Mouse (Mus musculus): ENCODE data around the gene Olfr796. TPM values are rescaled to one million over a fixed set of nuclear protein-coding genes. Genes with fewer than 3 reads are reported as not detected.

The Olfr796 gene
- polyA plus RNA-seq (2015; fragmentation: Nextera tagmentation; extraction: Ambion mirVana) = not detected in 2 replicates

- Histone ChIP-seq H3K4me2 (no peak within 1 kb of the TSS), H3K9me3 (no peaks in the 10 kb centered on the region), H3K4me1 (no peaks in the 10 kb centered on the region), H3K27me3 (replicated peaks) (no peaks in the 10 kb centered on the region), H3K9ac (no peak within 1 kb of the TSS), H3K27ac (no peak within 1 kb of the TSS), H3K4me3 (replicated peaks) (no peak within 1 kb of the TSS), H3K36me3 (no peaks in the 10 kb centered on the region)
- ATAC-seq (ENCODE audit: insufficient read depth, low FRiP score, low read depth) = no peak
- WGBS = 92% methylated on average over 1 of the region's 1 CpGs
Observed at GRCm38 (mm10) chr10:129612470-129612869, at the start of gene Olfr796. TSS of gene Olfr796 (minus strand) at chr10:129612570.

GRCm38 (mm10) chr10:129657394-129657793 is 45.0 kb upstream of the Olfr796 start, which contains the start of gene Olfr800:
TSS of gene Olfr800 (plus strand) at chr10:129657694.
- no peaks in the 10 kb centered on the region for H3K27me3 ChIP-seq (replicated peaks)
- no peaks in the 10 kb centered on the region for H3K9me3 ChIP-seq
- no peaks in the 10 kb centered on the region for H3K4me1 ChIP-seq
- no peak within 1 kb of the TSS for H3K4me3 ChIP-seq (replicated peaks)
- H3K36me3 ChIP-seq = no peaks in the 10 kb centered on the region
- no peak within 1 kb of the TSS for H3K9ac ChIP-seq
- no peak within 1 kb of the TSS for H3K27ac ChIP-seq
- no peak for ATAC-seq (ENCODE audit: insufficient read depth, low FRiP score, low read depth)
- H3K4me2 ChIP-seq = no peak within 1 kb of the TSS

- no peaks in the 10 kb centered on the region for H3K4me1 ChIP-seq
- no peak overlapping the region for H3K9ac ChIP-seq
- H3K27ac ChIP-seq = no peak overlapping the region
- H3K4me2 ChIP-seq = no peak overlapping the region
- no peaks in the 10 kb centered on the region for H3K9me3 ChIP-seq
- no peak overlapping the region for H3K4me3 ChIP-seq (replicated peaks)
- 70% methylated on average over 1 of the region's 1 CpGs for WGBS
- no peaks in the 10 kb centered on the region for H3K27me3 ChIP-seq (replicated peaks)
- no peak for ATAC-seq (ENCODE audit: insufficient read depth, low FRiP score, low read depth)
- H3K36me3 ChIP-seq = no peaks in the 10 kb centered on the region
Observed at GRCm38 (mm10) chr10:129651763-129652162, 39.4 kb upstream of the Olfr796 start.

- Histone ChIP-seq H3K4me3 (replicated peaks) (no peak within 1 kb of the TSS), H3K36me3 (no peaks in the 10 kb centered on the region), H3K27me3 (replicated peaks) (no peaks in the 10 kb centered on the region), H3K27ac (no peak within 1 kb of the TSS), H3K9ac (no peak within 1 kb of the TSS), H3K4me1 (no peaks in the 10 kb centered on the region), H3K9me3 (no peaks in the 10 kb centered on the region), H3K4me2 (no peak within 1 kb of the TSS)
- ATAC-seq (ENCODE audit: insufficient read depth, low FRiP score, low read depth) = no peak
- 24% methylated on average over 1 of the region's 1 CpGs for WGBS
Observed at GRCm38 (mm10) chr10:129637184-129637583, 24.8 kb upstream of the Olfr796 start, which contains the start of gene Olfr799. TSS of gene Olfr799 (plus strand) at chr10:129637484.

GRCm38 (mm10) chr10:129627834-129628233 is 15.5 kb upstream of the Olfr796 start, which contains the start of gene Olfr798:
TSS of gene Olfr798 (minus strand) at chr10:129627934.
- Histone ChIP-seq H3K36me3 (no peaks in the 10 kb centered on the region), H3K9ac (no peak within 1 kb of the TSS), H3K27me3 (replicated peaks) (no peaks in the 10 kb centered on the region), H3K4me3 (replicated peaks) (no peak within 1 kb of the TSS), H3K4me2 (no peak within 1 kb of the TSS), H3K9me3 (no peaks in the 10 kb centered on the region), H3K4me1 (no peaks in the 10 kb centered on the region), H3K27ac (no peak within 1 kb of the TSS)
- no peak for ATAC-seq (ENCODE audit: insufficient read depth, low FRiP score, low read depth)
- 79% methylated on average over 1 of the region's 1 CpGs for WGBS

GRCm38 (mm10) chr10:129623251-129623650 is 10.9 kb upstream of the Olfr796 start:
- Histone ChIP-seq H3K4me2 (no peak overlapping the region), H3K9me3 (no peaks in the 10 kb centered on the region)
- no peak for ATAC-seq (ENCODE audit: insufficient read depth, low FRiP score, low read depth)

GRCm38 (mm10) chr10:129621724-129622123 is 9.4 kb upstream of the Olfr796 start:
- Histone ChIP-seq H3K36me3 (no peaks in the 10 kb centered on the region), H3K9me3 (no peaks in the 10 kb centered on the region), H3K4me3 (replicated peaks) (no peak overlapping the region), H3K27ac (no peak overlapping the region), H3K4me1 (no peaks in the 10 kb centered on the region), H3K4me2 (no peak overlapping the region), H3K9ac (no peak overlapping the region), H3K27me3 (replicated peaks) (no peaks in the 10 kb centered on the region)
- no peak for ATAC-seq (ENCODE audit: insufficient read depth, low FRiP score, low read depth)
- 11% methylated on average over 1 of the region's 1 CpGs for WGBS

More at GRCm38 (mm10) chr10:129623251-129623650, 10.9 kb upstream of the Olfr796 start:
- Histone ChIP-seq H3K4me1 (no peaks in the 10 kb centered on the region), H3K4me3 (replicated peaks) (no peak overlapping the region), H3K27me3 (replicated peaks) (no peaks in the 10 kb centered on the region), H3K9ac (no peak overlapping the region), H3K36me3 (no peaks in the 10 kb centered on the region), H3K27ac (no peak overlapping the region)

- Histone ChIP-seq H3K27ac (no peak overlapping the region), H3K4me3 (replicated peaks) (no peak overlapping the region), H3K36me3 (no peaks in the 10 kb centered on the region), H3K9me3 (no peaks in the 10 kb centered on the region), H3K4me1 (no peaks in the 10 kb centered on the region), H3K27me3 (replicated peaks) (no peaks in the 10 kb centered on the region), H3K4me2 (no peak overlapping the region), H3K9ac (no peak overlapping the region)
- no peak for ATAC-seq (ENCODE audit: insufficient read depth, low FRiP score, low read depth)
- 63% methylated on average over 1 of the region's 1 CpGs for WGBS
Observed at GRCm38 (mm10) chr10:129577066-129577465, 35.3 kb downstream of the Olfr796 start.

- Histone ChIP-seq H3K27me3 (replicated peaks) (no peaks in the 10 kb centered on the region), H3K4me2 (no peak within 1 kb of the TSS), H3K36me3 (no peaks in the 10 kb centered on the region), H3K9ac (no peak within 1 kb of the TSS), H3K4me3 (replicated peaks) (no peak within 1 kb of the TSS), H3K27ac (no peak within 1 kb of the TSS), H3K4me1 (no peaks in the 10 kb centered on the region), H3K9me3 (no peaks in the 10 kb centered on the region)
- WGBS = 65% methylated on average over 2 of the region's 2 CpGs
- no peak for ATAC-seq (ENCODE audit: insufficient read depth, low FRiP score, low read depth)
Observed at GRCm38 (mm10) chr10:129567355-129567754, 45.0 kb downstream of the Olfr796 start, which contains the start of gene Olfr794. TSS of gene Olfr794 (plus strand) at chr10:129567655.

Small RNA genes within 50 kb of the gene (microRNA-seq; reads per million reads assigned to microRNA genes)
- gene Gm23252 = not detected

Other genes starting within 250 kb of the Olfr796 start
- gene Olfr784, start 228.5 kb downstream of the Olfr796 start, polyA plus RNA-seq (2015; fragmentation: Nextera tagmentation; extraction: Ambion mirVana) = 0.09 TPM in 1 of 2 replicates, not detected in the other
- gene Olfr785, start 207.1 kb downstream of the Olfr796 start, polyA plus RNA-seq (2015; fragmentation: Nextera tagmentation; extraction: Ambion mirVana) = not detected in 2 replicates
- gene Olfr786, start 185.3 kb downstream of the Olfr796 start, polyA plus RNA-seq (2015; fragmentation: Nextera tagmentation; extraction: Ambion mirVana) = not detected in 2 replicates
- gene Olfr787, start 150.7 kb downstream of the Olfr796 start, polyA plus RNA-seq (2015; fragmentation: Nextera tagmentation; extraction: Ambion mirVana) = not detected in 2 replicates
- gene Olfr788, start 141.6 kb downstream of the Olfr796 start, polyA plus RNA-seq (2015; fragmentation: Nextera tagmentation; extraction: Ambion mirVana) = not detected in 2 replicates
- not detected in 2 replicates for gene Olfr789, start 127.8 kb downstream of the Olfr796 start, polyA plus RNA-seq (2015; fragmentation: Nextera tagmentation; extraction: Ambion mirVana)
- not detected in 2 replicates for gene Olfr790, start 114.1 kb downstream of the Olfr796 start, polyA plus RNA-seq (2015; fragmentation: Nextera tagmentation; extraction: Ambion mirVana)
- gene Olfr791, start 90.8 kb downstream of the Olfr796 start, polyA plus RNA-seq (2015; fragmentation: Nextera tagmentation; extraction: Ambion mirVana) = not detected in 2 replicates
- not detected in 2 replicates for gene Olfr792, start 73.4 kb downstream of the Olfr796 start, polyA plus RNA-seq (2015; fragmentation: Nextera tagmentation; extraction: Ambion mirVana)
- gene Olfr794, start 44.9 kb downstream of the Olfr796 start, polyA plus RNA-seq (2015; fragmentation: Nextera tagmentation; extraction: Ambion mirVana) = not detected in 2 replicates
- gene Olfr798, start 15.4 kb upstream of the Olfr796 start, polyA plus RNA-seq (2015; fragmentation: Nextera tagmentation; extraction: Ambion mirVana) = not detected in 2 replicates
- not detected in 2 replicates for gene Olfr799, start 24.9 kb upstream of the Olfr796 start, polyA plus RNA-seq (2015; fragmentation: Nextera tagmentation; extraction: Ambion mirVana)
- not detected in 2 replicates for gene Olfr800, start 45.1 kb upstream of the Olfr796 start, polyA plus RNA-seq (2015; fragmentation: Nextera tagmentation; extraction: Ambion mirVana)
- not detected in 2 replicates for gene Olfr801, start 61.3 kb upstream of the Olfr796 start, polyA plus RNA-seq (2015; fragmentation: Nextera tagmentation; extraction: Ambion mirVana)
- gene Olfr802, start 75.6 kb upstream of the Olfr796 start, polyA plus RNA-seq (2015; fragmentation: Nextera tagmentation; extraction: Ambion mirVana) = not detected in 2 replicates
- gene Olfr803, start 81.7 kb upstream of the Olfr796 start, polyA plus RNA-seq (2015; fragmentation: Nextera tagmentation; extraction: Ambion mirVana) = not detected in 2 replicates
- gene Olfr804, start 90.6 kb upstream of the Olfr796 start, polyA plus RNA-seq (2015; fragmentation: Nextera tagmentation; extraction: Ambion mirVana) = not detected in 2 replicates
- gene Olfr805, start 116.8 kb upstream of the Olfr796 start, polyA plus RNA-seq (2015; fragmentation: Nextera tagmentation; extraction: Ambion mirVana) = not detected in 2 replicates
- not detected in 2 replicates for gene Olfr806, start 129.4 kb upstream of the Olfr796 start, polyA plus RNA-seq (2015; fragmentation: Nextera tagmentation; extraction: Ambion mirVana)
- gene Olfr807, start 145.2 kb upstream of the Olfr796 start, polyA plus RNA-seq (2015; fragmentation: Nextera tagmentation; extraction: Ambion mirVana) = not detected in 2 replicates
- not detected in 2 replicates for gene Olfr808, start 152.9 kb upstream of the Olfr796 start, polyA plus RNA-seq (2015; fragmentation: Nextera tagmentation; extraction: Ambion mirVana)
- not detected in 2 replicates for gene Olfr809, start 162.1 kb upstream of the Olfr796 start, polyA plus RNA-seq (2015; fragmentation: Nextera tagmentation; extraction: Ambion mirVana)
- gene Olfr810, start 182.3 kb upstream of the Olfr796 start, polyA plus RNA-seq (2015; fragmentation: Nextera tagmentation; extraction: Ambion mirVana) = not detected in 2 replicates
- gene Olfr811, start 191.8 kb upstream of the Olfr796 start, polyA plus RNA-seq (2015; fragmentation: Nextera tagmentation; extraction: Ambion mirVana) = not detected in 2 replicates
- gene Olfr812, start 233.5 kb upstream of the Olfr796 start, polyA plus RNA-seq (2015; fragmentation: Nextera tagmentation; extraction: Ambion mirVana) = not detected in 2 replicates
- not detected in 2 replicates for gene Olfr813, start 242.8 kb upstream of the Olfr796 start, polyA plus RNA-seq (2015; fragmentation: Nextera tagmentation; extraction: Ambion mirVana)

Data from stomach, embryonic 15.5 days (tissue).